Mouse (Mus musculus) frontal cortex, postnatal 25 days (tissue): ENCODE data around the gene Inppl1.

Experiments used
- DNase-seq, 2 experiments: peaks; one replicate each; pipeline ENCODE4 v3.0.0; 2022; ENCODE audit warnings: low spot score in 2 of 2

Gene Inppl1

DNA sequence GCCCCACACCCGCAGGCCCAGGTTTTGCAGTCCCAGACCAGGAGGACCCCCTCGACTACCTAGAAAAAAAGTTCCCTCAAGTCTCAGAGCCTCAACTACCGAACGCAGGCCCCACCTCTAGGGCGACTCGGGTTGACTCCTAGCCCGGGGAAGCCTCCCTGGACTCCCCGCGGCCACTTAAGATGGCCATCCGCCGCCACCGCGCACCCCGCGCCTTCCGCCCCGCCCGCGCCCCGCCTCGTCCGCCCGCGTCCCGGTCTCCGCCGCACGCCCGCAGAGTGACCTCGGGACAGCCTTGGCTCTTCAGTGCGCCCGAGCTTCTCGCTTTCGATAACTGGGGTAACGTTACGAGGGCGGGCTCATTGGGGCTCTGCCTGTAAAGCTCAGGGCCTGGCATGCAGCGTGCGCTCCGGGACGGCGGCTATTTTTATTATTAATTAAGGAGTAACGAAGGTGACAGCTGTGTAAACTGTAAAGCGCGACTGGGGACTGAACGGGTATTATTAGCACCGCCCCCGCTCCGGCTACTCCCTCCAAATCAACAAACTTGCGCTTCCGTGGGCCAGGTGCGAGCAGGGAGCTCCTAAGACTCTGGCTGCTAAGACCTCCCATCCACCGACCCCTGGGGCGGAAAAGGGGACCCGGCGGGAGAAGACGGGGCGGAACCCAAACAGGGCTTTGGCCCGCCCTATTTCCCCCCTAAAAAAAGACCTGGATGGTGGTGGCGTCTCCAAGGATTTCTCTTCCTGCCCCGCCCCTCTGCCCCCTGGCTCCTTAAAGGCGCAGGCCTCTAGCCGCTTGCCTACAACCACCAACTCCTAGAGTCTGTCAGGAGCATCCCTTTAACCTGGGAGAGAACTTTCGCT lies at the start of gene Inppl1:
Inppl1 (minus strand) TSS at position 624 of the 866 bp plus-strand sequence.
- peak; percentile 57 to 74 for DNase-seq

- DNase-seq: no peak
These were observed 48.2 kb upstream of the Inppl1 start for GRCm38 (mm10) chr7:101886274-101886673.

DNA sequence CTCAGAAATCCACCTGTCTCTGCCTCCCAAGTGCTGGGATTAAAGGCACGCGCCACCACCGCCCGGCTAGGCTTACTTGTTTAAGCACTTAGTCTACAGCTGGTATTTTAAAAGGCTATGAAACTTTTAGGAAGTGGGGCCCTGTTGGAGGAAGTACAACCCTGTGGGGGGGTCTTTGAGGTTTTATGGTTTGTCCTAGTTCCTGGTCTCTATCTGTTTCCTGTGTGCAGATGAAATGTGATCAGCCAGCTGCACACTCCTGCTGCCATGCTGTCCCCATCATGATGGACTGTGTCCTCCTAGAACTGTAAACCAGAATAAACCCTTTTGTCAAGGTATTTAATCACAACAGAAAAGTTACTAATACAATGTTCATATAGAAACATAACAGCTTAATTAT lies 46.1 kb upstream of the Inppl1 start:
- DNase-seq: no peak

DNA sequence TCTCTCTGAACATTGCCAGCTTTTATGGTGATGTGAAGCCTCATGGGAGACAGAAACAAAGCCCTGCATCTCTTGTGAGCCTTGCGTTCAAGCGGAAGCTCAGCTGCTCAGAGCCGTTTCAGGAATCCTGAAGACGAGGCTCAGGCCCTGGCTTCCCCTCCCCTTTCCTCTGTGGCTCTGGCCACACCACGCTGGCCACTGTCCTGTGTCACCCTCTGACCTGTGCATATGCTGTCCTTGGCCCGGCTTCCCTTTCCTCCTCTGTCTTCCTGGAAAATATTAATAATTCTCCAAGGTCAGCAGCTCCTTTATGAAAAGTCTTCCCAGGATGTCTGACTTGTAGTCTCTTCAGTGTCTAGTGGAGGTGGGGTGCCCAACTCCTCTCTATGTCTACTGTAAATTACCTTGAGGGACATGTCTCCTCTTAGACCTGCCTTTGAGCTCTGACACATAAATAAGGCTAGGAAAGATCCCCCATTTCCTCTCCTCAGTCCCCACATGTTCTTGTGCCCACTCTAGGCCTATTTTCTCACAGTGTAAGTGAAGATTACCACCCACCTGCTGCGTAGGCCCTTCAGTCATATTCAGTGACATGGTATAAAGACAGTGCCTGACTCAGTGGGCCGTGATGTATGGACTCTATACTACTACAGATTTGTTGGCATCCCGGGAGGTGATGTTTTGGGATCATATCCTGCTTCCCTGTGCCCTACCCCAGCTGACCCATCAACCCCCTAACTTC lies 44.6 kb upstream of the Inppl1 start:
- DNase-seq: no peak

DNA sequence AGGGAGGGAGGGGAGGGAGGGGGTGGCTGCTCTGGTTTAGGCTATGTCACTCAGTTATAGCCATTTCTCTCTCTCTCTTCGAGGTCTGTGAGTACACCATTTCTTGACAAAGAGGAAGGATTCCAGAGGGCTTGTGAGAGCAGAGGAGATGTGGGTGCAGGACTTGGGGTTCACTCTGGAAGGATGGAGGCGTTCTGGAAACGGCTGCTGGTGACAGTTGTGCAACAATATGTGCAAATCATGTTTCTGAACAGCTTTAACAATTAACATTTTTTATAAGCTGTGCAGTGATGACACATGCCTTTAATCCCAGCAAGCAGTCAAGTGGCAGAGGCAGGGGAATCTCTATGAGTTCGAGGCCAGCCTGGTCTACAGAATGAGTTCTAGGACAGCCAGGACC lies 42.8 kb upstream of the Inppl1 start:
- DNase-seq: no peak

DNA sequence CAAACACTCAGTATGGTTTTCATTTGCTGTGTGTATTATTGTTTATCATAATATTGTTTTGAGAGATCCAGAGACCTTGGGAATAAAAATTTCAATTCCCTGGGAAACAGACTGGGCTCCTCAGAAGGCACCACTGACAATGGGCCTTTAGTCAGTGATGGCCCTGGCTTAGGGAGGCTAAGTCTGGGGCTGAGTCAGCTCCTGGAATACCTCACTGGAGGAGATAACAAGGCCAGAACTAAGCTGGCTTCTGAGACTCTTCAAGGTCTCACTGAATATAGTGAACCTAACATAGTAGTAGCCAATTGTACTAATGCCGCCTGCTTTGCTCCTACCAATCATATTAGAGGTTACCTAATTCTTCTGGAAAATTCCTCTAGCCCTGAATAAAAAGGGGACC lies 37.9 kb upstream of the Inppl1 start:
- no peak for DNase-seq

GRCm38 (mm10) chr7:101871296-101871695 lies 33.3 kb upstream of the Inppl1 start:
- no peak for DNase-seq

GRCm38 (mm10) chr7:101870629-101871028 lies 32.6 kb upstream of the Inppl1 start, which contains the start of gene Folr1:
Gene Folr1 (minus strand): TSS chr7:101870788.
- DNase-seq: no peak

GRCm38 (mm10) chr7:101869163-101869500 lies 31.1 kb upstream of the Inppl1 start:
- no peak for DNase-seq

GRCm38 (mm10) chr7:101868241-101869162 lies 30.5 kb upstream of the Inppl1 start:
- DNase-seq: no peak

- DNase-seq: no peak
These were observed 29.5 kb upstream of the Inppl1 start for GRCm38 (mm10) chr7:101867482-101867881.

DNA sequence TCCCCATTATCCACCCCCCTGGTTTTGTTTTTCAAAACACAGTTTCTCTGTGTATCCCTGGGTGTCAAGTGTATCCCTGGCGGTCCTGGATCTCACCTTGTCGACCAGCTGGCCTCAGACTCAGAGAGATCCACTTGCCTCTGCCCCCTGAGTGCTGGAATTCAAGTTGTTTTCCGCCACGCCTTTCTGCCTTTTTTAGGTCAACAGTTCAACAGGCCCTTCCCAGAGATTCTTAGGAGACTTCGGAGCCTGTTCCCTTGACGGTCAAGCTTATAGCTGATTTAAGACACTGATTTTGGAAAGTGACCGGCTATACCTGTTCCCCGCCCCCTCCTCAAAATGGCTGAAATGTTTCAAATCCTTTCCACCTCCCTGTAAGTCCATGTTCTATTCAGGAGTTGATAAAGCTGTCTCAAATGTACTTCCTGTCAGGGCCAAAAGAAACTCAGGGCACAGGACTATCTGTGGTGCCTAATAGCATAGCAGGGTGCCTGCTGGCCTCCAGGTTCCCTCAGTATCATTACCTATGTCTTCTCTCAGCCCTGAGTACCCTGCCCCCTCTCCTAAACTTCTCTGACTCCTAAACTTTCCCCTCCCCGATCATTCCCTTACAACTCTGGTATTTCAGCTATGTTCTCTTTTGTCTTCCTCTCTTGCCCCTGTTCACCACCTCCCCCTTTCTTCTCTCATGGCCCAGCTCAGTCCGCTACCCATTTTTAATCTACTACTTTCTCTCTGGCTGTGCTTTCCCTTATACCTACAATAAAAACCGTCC lies 28.6 kb upstream of the Inppl1 start:
- DNase-seq: no peak

DNA sequence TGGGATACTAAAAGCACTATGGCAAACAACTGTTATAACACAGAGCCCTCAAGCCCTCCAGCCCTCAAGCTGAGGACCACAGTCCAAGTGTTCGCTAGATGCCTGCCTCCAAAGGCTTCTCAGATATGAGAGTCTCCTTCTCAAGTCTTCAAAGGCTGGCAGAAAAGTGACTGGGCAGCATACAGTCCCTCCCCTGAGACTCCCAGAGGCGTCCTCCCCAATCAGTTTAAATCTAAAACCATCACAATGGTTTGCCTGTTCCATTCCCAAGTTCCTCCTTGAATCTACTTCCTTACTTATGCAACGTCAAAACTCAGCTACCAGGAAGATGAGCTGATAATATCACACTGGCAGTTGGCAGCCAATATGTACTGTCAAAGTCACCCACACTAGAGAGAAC lies 25.4 kb upstream of the Inppl1 start, which contains the start of gene Anapc15:
Anapc15 (plus strand) TSS at position 301 of the 400 bp plus-strand sequence.
- DNase-seq: no peak

DNA sequence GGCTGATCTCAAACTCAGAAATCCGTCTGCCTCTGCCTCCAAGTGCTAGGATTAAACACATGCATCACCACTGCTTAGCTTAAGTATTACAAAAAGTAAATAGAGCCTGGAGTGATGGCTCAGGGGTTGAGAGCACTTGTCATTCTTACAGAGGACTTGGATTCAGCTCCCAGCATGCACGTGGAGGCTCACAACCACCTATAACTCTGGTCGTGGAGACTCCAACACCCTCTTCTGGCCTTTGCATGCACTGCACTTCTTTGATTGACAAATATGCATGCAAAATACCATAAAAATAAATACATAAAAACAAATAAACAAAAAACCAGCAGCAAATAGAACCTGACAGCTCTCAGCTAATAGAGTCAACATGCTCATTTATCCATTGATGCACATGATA lies 24.3 kb upstream of the Inppl1 start:
- DNase-seq: no peak

DNA sequence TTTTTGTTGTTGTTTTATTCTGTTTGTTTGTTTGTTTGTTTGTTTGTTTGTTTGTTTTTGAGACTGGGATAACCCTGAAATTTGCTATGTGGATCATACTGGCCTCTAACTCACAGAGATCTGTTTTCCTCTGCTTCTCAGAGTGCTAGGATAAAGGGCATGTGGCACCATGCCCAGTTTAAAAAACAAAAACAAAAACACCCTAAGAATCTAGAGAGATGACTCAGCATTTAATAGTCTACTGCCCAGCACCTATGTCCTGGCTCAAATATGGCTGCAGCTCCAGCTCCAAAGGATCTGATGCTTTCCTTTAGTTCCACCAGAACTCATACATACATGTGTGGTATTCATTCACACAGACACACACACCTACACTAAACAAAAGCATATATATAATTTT lies 22.9 kb upstream of the Inppl1 start:
- DNase-seq: no peak

DNA sequence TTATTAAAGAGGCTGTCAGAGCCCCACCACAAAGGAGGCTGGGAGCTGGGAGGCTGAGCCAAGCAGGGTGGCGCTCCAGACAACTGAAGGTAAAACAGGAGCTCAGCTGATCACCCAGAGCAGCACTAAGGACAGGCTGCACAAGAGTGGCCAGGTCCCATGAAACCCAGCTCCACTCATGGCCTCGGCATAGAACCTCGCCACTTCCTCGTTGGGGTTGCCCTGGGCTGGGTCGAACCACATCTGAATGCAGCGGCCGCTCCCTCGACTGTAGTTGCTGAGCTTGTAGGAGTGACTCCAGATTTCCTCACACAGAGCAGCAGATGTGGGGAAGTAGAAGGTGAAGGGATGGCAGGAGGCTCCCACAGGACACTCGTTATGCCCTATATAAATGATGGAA lies 20.3 kb upstream of the Inppl1 start:
- DNase-seq: no peak

DNA sequence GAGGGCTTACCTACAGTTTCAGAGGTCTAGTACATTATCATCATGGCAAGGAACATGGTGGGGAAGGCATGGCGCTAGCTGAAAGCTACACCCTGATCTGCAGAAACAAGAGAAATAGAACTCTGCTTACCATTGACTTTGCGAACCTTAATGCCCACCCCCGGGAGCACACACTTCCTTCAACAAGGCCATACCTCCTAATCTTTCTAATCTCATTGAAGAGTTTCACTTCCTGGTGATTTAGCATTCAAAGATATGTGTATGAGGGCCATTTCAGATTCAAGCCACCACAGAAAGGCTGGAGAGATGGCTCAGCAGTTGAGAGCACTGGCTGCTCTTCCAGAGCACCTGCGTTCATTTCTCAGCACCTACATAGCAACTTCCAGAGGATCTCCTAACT lies 19.1 kb upstream of the Inppl1 start, which contains the start of gene Folr2:
Folr2 (minus strand) TSS at position 101 of the 400 bp plus-strand sequence.
- no peak for DNase-seq

GRCm38 (mm10) chr7:101853816-101854215 lies 15.8 kb upstream of the Inppl1 start:
- DNase-seq: no peak

DNA sequence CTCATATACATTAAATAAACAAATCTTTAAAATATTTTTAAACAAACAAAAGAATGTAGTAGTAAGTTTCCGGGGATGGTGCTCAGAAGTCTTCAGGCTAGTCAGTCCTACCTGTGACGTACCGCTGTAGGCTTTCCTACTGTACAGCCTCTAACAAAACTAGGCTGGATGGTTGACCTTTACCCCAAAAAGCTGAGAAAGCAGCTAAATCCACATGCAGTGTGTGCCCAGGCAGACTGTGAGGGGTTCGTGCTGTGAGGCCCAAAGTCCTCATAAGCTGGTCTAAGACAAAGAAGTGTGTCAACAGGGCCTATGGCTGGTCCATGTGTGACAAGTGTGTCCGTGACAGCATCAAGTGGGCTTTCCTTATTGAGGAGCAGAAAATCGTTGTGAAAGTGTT lies 14.8 kb upstream of the Inppl1 start:
- DNase-seq: no peak

DNA sequence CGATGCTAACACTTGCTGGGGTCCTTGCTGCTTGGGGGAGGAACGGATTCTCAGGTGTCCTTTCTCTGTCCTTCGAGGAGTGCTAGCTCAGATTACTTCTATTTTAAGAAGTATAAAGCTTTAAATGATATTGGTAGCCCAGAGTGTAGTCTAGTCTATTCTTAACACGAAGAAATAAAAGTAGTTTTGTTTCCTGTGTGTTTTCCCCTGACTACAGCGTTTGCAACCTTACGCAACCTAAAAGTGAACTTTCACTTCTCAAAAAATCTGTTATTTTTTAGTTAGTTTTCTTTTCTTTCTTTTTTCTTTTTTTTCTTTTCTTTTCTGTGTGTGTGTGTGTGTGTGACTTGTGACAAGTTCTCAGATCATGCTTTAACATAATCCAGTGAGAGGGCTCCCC lies 13.7 kb upstream of the Inppl1 start:
- DNase-seq: no peak

- DNase-seq: no peak
These were observed 9.9 kb upstream of the Inppl1 start for GRCm38 (mm10) chr7:101847934-101848333.
